9 mouse cellular contexts compared by ENCODE assay signal in genomic region chr2:74667842-74668357, GRCm38 (mm10). TPM values are rescaled to one million over a fixed set of nuclear protein-coding genes. Genes with fewer than 3 reads are reported as not detected.
DNase-seq lines count a peak whose midpoint lies in the region; ATAC-seq and TF ChIP-seq lines count a peak whose summit lies in the region.
"Had no signal": no experiment of that assay in that cellular context is flagged by ENCODE, and none has a peak within 500 bp of the region (broad histone marks: within the 10 kb centered on the region; RNA-seq: fewer than 3 reads in every experiment).

TSS of gene Hoxd13 (plus strand) at chr2:74668310.

- peak within 1 kb of the TSS; percentile 39 for H3K4me3 ChIP-seq in lung, embryonic 15.5 days
- H3K4me3 ChIP-seq in embryonic fibroblast, embryonic 13.5 days (ENCODE audit: insufficient read depth, low read length), result peak within 1 kb of the TSS; percentile 12
- H3K4me3 ChIP-seq in intestine, embryonic 14.5 days (ENCODE audit: low read depth, low read length), result peak within 1 kb of the TSS; percentile 37
- H3K4me3 ChIP-seq in neural tube, embryonic 12.5 days, result peak within 1 kb of the TSS; percentile 43

- no peak within 1 kb of the TSS for H3K9ac ChIP-seq in lung, embryonic 15.5 days
- peak within 1 kb of the TSS; percentile 25; the same call in 1 of the 2 replicates for H3K9ac ChIP-seq in intestine, embryonic 14.5 days (ENCODE audit: low read length)
- H3K9ac ChIP-seq in neural tube, embryonic 12.5 days, result peak within 1 kb of the TSS; percentile 47

- peak within 1 kb of the TSS; percentile 78 for H3K4me2 ChIP-seq in lung, embryonic 15.5 days
- H3K4me2 ChIP-seq in intestine, embryonic 14.5 days (ENCODE audit: low read length), result peak within 1 kb of the TSS; percentile 54
- peak within 1 kb of the TSS; percentile 72 for H3K4me2 ChIP-seq in neural tube, embryonic 12.5 days (replicated peaks)

- H3K4me1 ChIP-seq in lung, embryonic 15.5 days, result peaks cover 17% of the 10 kb centered on the region
- H3K4me1 ChIP-seq in embryonic fibroblast, embryonic 13.5 days (ENCODE audit: control insufficient read depth, insufficient read depth, low read length), result no peaks in the 10 kb centered on the region
- H3K4me1 ChIP-seq in intestine, embryonic 14.5 days (replicated peaks; ENCODE audit: control insufficient read depth, insufficient read depth, low read length), result peaks cover 6% of the 10 kb centered on the region; the same call in 1 of the 2 replicates
- H3K4me1 ChIP-seq in neural tube, embryonic 12.5 days, result peaks cover 19% of the 10 kb centered on the region

- WGBS in lung, embryonic 15.5 days, result 0% methylated on average over 14 of the region's 51 CpGs
- under 1% methylated on average over 35 of the region's 51 CpGs for WGBS in intestine, embryonic 14.5 days
- WGBS in neural tube, embryonic 12.5 days, result under 1% methylated on average over 34 of the region's 51 CpGs

- no peak for TF ChIP-seq CTCF in embryonic fibroblast, embryonic 13.5 days (IDR thresholded peaks at IDR 0.05; ENCODE audit: borderline replicate concordance, insufficient read depth, low read length)

- peaks cover 96% of the 10 kb centered on the region for H3K27me3 ChIP-seq in lung, embryonic 15.5 days
- peaks cover 100% of the 10 kb centered on the region for H3K27me3 ChIP-seq in intestine, embryonic 14.5 days (replicated peaks; ENCODE audit: control insufficient read depth, insufficient read depth, low read length)
- H3K27me3 ChIP-seq in neural tube, embryonic 12.5 days (replicated peaks), result peaks cover 95% of the 10 kb centered on the region

- peak; percentile 46; the same call in 1 of the 2 replicates for TF ChIP-seq POLR2A in embryonic fibroblast, embryonic 13.5 days (IDR thresholded peaks at IDR 0.05; ENCODE audit: low read depth, low read length)

- H3K27ac ChIP-seq in lung, embryonic 15.5 days, result no peak within 1 kb of the TSS
- peak within 1 kb of the TSS; percentile 82 for H3K27ac ChIP-seq in embryonic fibroblast, embryonic 13.5 days (ENCODE audit: insufficient read depth, low read length)
- no peak within 1 kb of the TSS for H3K27ac ChIP-seq in intestine, embryonic 14.5 days (ENCODE audit: low read depth)
- H3K27ac ChIP-seq in neural tube, embryonic 12.5 days, result no peak within 1 kb of the TSS

- no peak for DNase-seq in lung, postnatal 10 days
- DNase-seq in intestine, embryonic 14.5 days (ENCODE audit: low spot score), result peak; percentile 68
- DNase-seq in thymus, postnatal 0 days (ENCODE audit: low spot score), result no peak
- DNase-seq in lung, postnatal 36 days, result no peak
- DNase-seq in left cerebral cortex, adult 11 months (ENCODE audit: low spot score), result no peak
- DNase-seq: lung, postnatal 14 days had no signal

- peak; percentile 81; the same call in 1 of the 2 replicates for ATAC-seq in lung, embryonic 15.5 days (ENCODE audit: borderline replicate concordance, extremely low read depth, low FRiP score, low TSS enrichment)
- ATAC-seq in intestine, embryonic 14.5 days (replicated peaks; ENCODE audit: low FRiP score, low TSS enrichment, low read depth), result peak; percentile 70
- ATAC-seq in neural tube, embryonic 12.5 days (ENCODE audit: low FRiP score, low read depth), result peak; percentile 61; the same call in 1 of the 2 replicates

- H3K36me3 ChIP-seq in lung, embryonic 15.5 days, result no peaks in the 10 kb centered on the region
- no peaks in the 10 kb centered on the region for H3K36me3 ChIP-seq in intestine, embryonic 14.5 days (ENCODE audit: control insufficient read depth, insufficient read depth, low read length)
- no peaks in the 10 kb centered on the region for H3K36me3 ChIP-seq in neural tube, embryonic 12.5 days

- H3K9me3 ChIP-seq in lung, embryonic 15.5 days, result no peaks in the 10 kb centered on the region
- no peaks in the 10 kb centered on the region for H3K9me3 ChIP-seq in intestine, embryonic 14.5 days (ENCODE audit: control insufficient read depth, low read length)
- H3K9me3 ChIP-seq in neural tube, embryonic 12.5 days, result no peaks in the 10 kb centered on the region

RNA-seq across cellular contexts. Expression of gene Hoxd13, which starts in this region (rescaled TPM):
- not detected in 2 replicates for polyA plus RNA-seq in lung, embryonic 15.5 days (2015; fragmentation: Nextera tagmentation; extraction: Ambion mirVana)
- polyA plus RNA-seq in embryonic fibroblast, embryonic 13.5 days (2011; ENCODE audit: insufficient read length, low read depth, missing spikeins), result 17.0 and 20.1 TPM in 2 replicates
- not detected in 2 replicates for polyA plus RNA-seq in intestine, embryonic 14.5 days (2014; fragmentation: Nextera tagmentation; extraction: Ambion mirVana)
- polyA plus RNA-seq in neural tube, embryonic 12.5 days (2016; fragmentation: Nextera tagmentation; extraction: Ambion mirVana), result 0.57 and 2.5 TPM in 2 replicates
- polyA plus RNA-seq in thymus, postnatal 0 days (2015; fragmentation: Nextera tagmentation; extraction: Ambion mirVana), result not detected in 2 replicates

Comparison
In these comparisons a context has a peak if more than half of its experiments do, and no peak if none do; other contexts are left out.
1. Peak in ATAC-seq, H3K4me3 ChIP-seq and H3K4me2 ChIP-seq in lung, embryonic 15.5 days; RNA of the gene not detected or under 1 TPM.
2. Peak in DNase-seq, ATAC-seq, H3K4me3 ChIP-seq, H3K9ac ChIP-seq and H3K4me2 ChIP-seq in intestine, embryonic 14.5 days; RNA of the gene not detected or under 1 TPM.